Mouse (Mus musculus): ENCODE data around the gene Gm28042.

Gene Gm28042

GRCm38 (mm10) chr2:120026984-120027949 lies at the start of gene Gm28042, which contains the start of gene Jmjd7:
TSS of gene Gm28042 (plus strand) at chr2:120027493.
TSS of gene Jmjd7 (plus strand) at chr2:120027483.
- peak; percentile 88 for DNase-seq

- DNase-seq = no peak
These were observed 46.8 kb upstream of the Gm28042 start for GRCm38 (mm10) chr2:119980343-119980986.

- no peak for DNase-seq
These were observed 45.7 kb upstream of the Gm28042 start for GRCm38 (mm10) chr2:119981631-119982030.

GRCm38 (mm10) chr2:119985871-119986270 lies 41.4 kb upstream of the Gm28042 start:
- DNase-seq = no peak

- DNase-seq = no peak
These were observed 40.9 kb upstream of the Gm28042 start for GRCm38 (mm10) chr2:119986369-119986768.

GRCm38 (mm10) chr2:119987441-119987840 lies 39.9 kb upstream of the Gm28042 start:
- no peak for DNase-seq

GRCm38 (mm10) chr2:119988952-119989351 lies 38.3 kb upstream of the Gm28042 start:
- DNase-seq = no peak

- no peak for DNase-seq
These were observed 36.4 kb upstream of the Gm28042 start for GRCm38 (mm10) chr2:119990881-119991280.

- DNase-seq = no peak
These were observed 34.9 kb upstream of the Gm28042 start for GRCm38 (mm10) chr2:119992349-119992748.

- DNase-seq = no peak
These were observed 33.8 kb upstream of the Gm28042 start for GRCm38 (mm10) chr2:119993515-119993914.

- no peak for DNase-seq
These were observed 32.5 kb upstream of the Gm28042 start for GRCm38 (mm10) chr2:119994839-119995238.

GRCm38 (mm10) chr2:119995391-119996281 lies 31.7 kb upstream of the Gm28042 start:
- no peak for DNase-seq

- no peak for DNase-seq
These were observed 29.9 kb upstream of the Gm28042 start for GRCm38 (mm10) chr2:119997354-119997753.

GRCm38 (mm10) chr2:119999731-120000130 lies 27.6 kb upstream of the Gm28042 start:
- no peak for DNase-seq

- no peak for DNase-seq
These were observed 26.3 kb upstream of the Gm28042 start for GRCm38 (mm10) chr2:120000882-120001584.

- no peak for DNase-seq
These were observed 25.3 kb upstream of the Gm28042 start for GRCm38 (mm10) chr2:120001956-120002355.

GRCm38 (mm10) chr2:120003970-120004369 lies 23.3 kb upstream of the Gm28042 start:
- DNase-seq = no peak

- DNase-seq = no peak
These were observed 20.6 kb upstream of the Gm28042 start for GRCm38 (mm10) chr2:120006696-120007095.

- DNase-seq = no peak
These were observed 19.5 kb upstream of the Gm28042 start for GRCm38 (mm10) chr2:120007680-120008210.

- DNase-seq = no peak
These were observed 18.6 kb upstream of the Gm28042 start for GRCm38 (mm10) chr2:120008672-120009071.

GRCm38 (mm10) chr2:120011462-120012200 lies 15.7 kb upstream of the Gm28042 start:
- DNase-seq = peak; percentile 69
